Mouse (Mus musculus) embryonic facial prominence, embryonic 11.5 days (tissue): ENCODE measurements around the gene Gng7. TPM values are rescaled to one million over a fixed set of nuclear protein-coding genes. Genes with fewer than 3 reads are reported as not detected.
A peak's percentile ranks its signal among the peaks of the same experiment; 100 is the strongest.

Source experiments
- ATAC-seq: fragments of 200-750 bp; cut with Nextera tagmentation; replicated peaks from 2 replicates; pipeline ENCODE4 v1.8.0; 2017; ENCODE audit warnings: low read depth; ENCODE audit not compliant: insufficient number of reproducible peaks, low FRiP score, low TSS enrichment
- DNase-seq: peaks from one replicate; pipeline ENCODE4 v3.0.0-alpha.2; 2015; ENCODE audit warnings: low spot score
- H3K27ac ChIP-seq: fragments of 300-500 bp; sonication (generic); replicated peaks from 2 replicates; pipeline ENCODE4 v1.5.1; 2014; ENCODE audit warnings: mild to moderate bottlenecking, low read depth, low read length, control low read depth
- H3K27me3 ChIP-seq: fragments of 300-500 bp; sonication (generic); 2 replicates; pipeline ENCODE4 v1.6.1; 2014; ENCODE audit warnings: mild to moderate bottlenecking, low read length, moderate library complexity, mixed read lengths; ENCODE audit not compliant: control insufficient read depth, insufficient read depth
- H3K36me3 ChIP-seq: fragments of 300-500 bp; sonication (generic); replicated peaks from 2 replicates; pipeline ENCODE4 v1.6.1; 2014; ENCODE audit warnings: low read depth, mild to moderate bottlenecking, low read length, moderate library complexity, mixed read lengths; ENCODE audit not compliant: control insufficient read depth, insufficient read depth
- H3K4me1 ChIP-seq: fragments of 300-500 bp; sonication (generic); 2 replicates; pipeline ENCODE4 v1.6.1; 2014; ENCODE audit warnings: low read length, mixed read lengths; ENCODE audit not compliant: control insufficient read depth, insufficient read depth
- H3K4me2 ChIP-seq: fragments of 300-500 bp; sonication (generic); 2 replicates; pipeline ENCODE4 v1.6.1; 2014; ENCODE audit warnings: low read depth, mild to moderate bottlenecking, control low read depth, low read length, moderate library complexity
- H3K4me3 ChIP-seq: fragments of 300-500 bp; sonication (generic); 2 replicates; pipeline ENCODE4 v1.5.1; 2014; ENCODE audit warnings: low read depth, low read length, control low read depth
- H3K9ac ChIP-seq: fragments of 300-500 bp; sonication (generic); replicated peaks from 2 replicates; pipeline ENCODE4 v1.6.1; 2014; ENCODE audit warnings: mild to moderate bottlenecking, control low read depth, low read length
- H3K9me3 ChIP-seq: fragments of 300-500 bp; sonication (generic); replicated peaks from 2 replicates; pipeline ENCODE4 v1.6.1; 2016; ENCODE audit warnings: mild to moderate bottlenecking, low read length, inconsistent platforms, mixed read lengths; ENCODE audit not compliant: control insufficient read depth
- WGBS: fragments of 180-500 bp; shearing (Covaris S2); extraction: QIAGEN DNeasy Blood & Tissue Kit; methylation state at CpG from one replicate; pipeline ENCODE4 v1.1.7; 2014; 5-methylcytosine and 5-hydroxymethylcytosine counted together
- polyA plus RNA-seq: library from polyadenylated mRNA; unstranded; fragments of >200 nt; fragmentation: Nextera tagmentation; extraction: Ambion mirVana; gene quantifications from 2 replicates; pipeline ENCODE4 v1.2.1, GENCODE M21; 2014

The Gng7 gene
- polyA plus RNA-seq, 1 experiment from 2014 or later = 5.4 TPM

- WGBS = 80% methylated on average over 3 of the region's 3 CpGs
- Histone ChIP-seq H3K9me3 (no peaks in the 10 kb centered on the region), H3K4me1 (no peaks in the 10 kb centered on the region), H3K9ac (no peak overlapping the region), H3K4me2 (no peak overlapping the region), H3K27me3 (no peaks in the 10 kb centered on the region), H3K4me3 (no peak overlapping the region), H3K27ac (no peak overlapping the region), H3K36me3 (no peaks in the 10 kb centered on the region)
- ATAC-seq (no peak), DNase-seq (no peak)
Observed at GRCm38 (mm10) chr10:80969298-80969697, 45.4 kb downstream of the Gng7 start.

GRCm38 (mm10) chr10:80968106-80968505 lies 46.6 kb downstream of the Gng7 start:
- WGBS = 87% methylated on average over 4 of the region's 4 CpGs
- H3K9ac ChIP-seq = no peak overlapping the region

GRCm38 (mm10) chr10:80967101-80967656 lies 47.6 kb downstream of the Gng7 start:
- Histone ChIP-seq H3K27me3 (no peaks in the 10 kb centered on the region), H3K4me3 (no peak overlapping the region), H3K9me3 (no peaks in the 10 kb centered on the region), H3K36me3 (no peaks in the 10 kb centered on the region), H3K4me2 (no peak overlapping the region), H3K4me1 (no peaks in the 10 kb centered on the region), H3K9ac (no peak overlapping the region), H3K27ac (no peak overlapping the region)
- DNase-seq (no peak), ATAC-seq (no peak)
- WGBS = 51% methylated on average over 3 of the region's 3 CpGs

More at GRCm38 (mm10) chr10:80968106-80968505, 46.6 kb downstream of the Gng7 start:
- no peak overlapping the region for H3K27ac ChIP-seq
- H3K9me3 ChIP-seq = no peaks in the 10 kb centered on the region
- no peak for DNase-seq
- H3K27me3 ChIP-seq = no peaks in the 10 kb centered on the region
- ATAC-seq = no peak
- H3K4me1 ChIP-seq = no peaks in the 10 kb centered on the region
- H3K4me2 ChIP-seq = no peak overlapping the region
- no peak overlapping the region for H3K4me3 ChIP-seq
- H3K36me3 ChIP-seq = no peaks in the 10 kb centered on the region

- no peaks in the 10 kb centered on the region for H3K4me1 ChIP-seq
- 41% methylated on average over 12 of the region's 12 CpGs for WGBS
- no peak for ATAC-seq
Observed at GRCm38 (mm10) chr10:80966296-80966695, 48.4 kb downstream of the Gng7 start.

GRCm38 (mm10) chr10:80963031-80963975 lies 51.4 kb downstream of the Gng7 start:
- H3K27me3 ChIP-seq = no peaks in the 10 kb centered on the region
- no peaks in the 10 kb centered on the region for H3K36me3 ChIP-seq
- H3K27ac ChIP-seq = no peak overlapping the region
- H3K9ac ChIP-seq = no peak overlapping the region
- no peak overlapping the region for H3K4me2 ChIP-seq
- no peaks in the 10 kb centered on the region for H3K9me3 ChIP-seq
- DNase-seq (no peak), ATAC-seq (no peak)
- 56% methylated on average over 12 of the region's 12 CpGs for WGBS
- H3K4me3 ChIP-seq = no peak overlapping the region
- no peaks in the 10 kb centered on the region; the same call in 1 of the 2 replicates for H3K4me1 ChIP-seq

More at GRCm38 (mm10) chr10:80966296-80966695, 48.4 kb downstream of the Gng7 start:
- no peaks in the 10 kb centered on the region for H3K36me3 ChIP-seq
- H3K9ac ChIP-seq = peak overlapping the region; percentile 18; the same call in 1 of the 2 replicates
- DNase-seq = no peak
- no peak overlapping the region for H3K4me2 ChIP-seq
- no peaks in the 10 kb centered on the region for H3K27me3 ChIP-seq
- H3K9me3 ChIP-seq = no peaks in the 10 kb centered on the region
- no peak overlapping the region for H3K27ac ChIP-seq
- no peak overlapping the region for H3K4me3 ChIP-seq

- ATAC-seq (no peak), DNase-seq (no peak)
- no peaks in the 10 kb centered on the region for H3K27me3 ChIP-seq
- 73% methylated on average over 5 of the region's 5 CpGs for WGBS
- H3K4me1 ChIP-seq = no peaks in the 10 kb centered on the region; the same call in 1 of the 2 replicates
- H3K4me2 ChIP-seq = no peak overlapping the region
- no peaks in the 10 kb centered on the region for H3K36me3 ChIP-seq
- H3K4me3 ChIP-seq = no peak overlapping the region
- H3K27ac ChIP-seq = no peak overlapping the region
- H3K9ac ChIP-seq = no peak overlapping the region
- no peaks in the 10 kb centered on the region for H3K9me3 ChIP-seq
Observed at GRCm38 (mm10) chr10:80962585-80962984, 52.2 kb downstream of the Gng7 start.

GRCm38 (mm10) chr10:80962051-80962472 lies 52.7 kb downstream of the Gng7 start:
- 42% methylated on average over 10 of the region's 10 CpGs for WGBS
- H3K27me3 ChIP-seq = no peaks in the 10 kb centered on the region
- H3K4me3 ChIP-seq = no peak overlapping the region
- no peaks in the 10 kb centered on the region for H3K36me3 ChIP-seq
- H3K4me1 ChIP-seq = no peaks in the 10 kb centered on the region; the same call in 1 of the 2 replicates
- no peak overlapping the region for H3K4me2 ChIP-seq
- ATAC-seq (no peak), DNase-seq (peak; percentile 20)
- H3K27ac ChIP-seq = 0 out of 2 replicates have a peak overlapping the region, but pooled peaks have one; percentile 4
- H3K9ac ChIP-seq = no peak overlapping the region; the same call in 1 of the 2 replicates
- H3K9me3 ChIP-seq = no peaks in the 10 kb centered on the region
